8 mouse cellular contexts compared by ENCODE assay signal in genomic region chr2:170103852-170104251, GRCm38 (mm10). TPM values are rescaled to one million over a fixed set of nuclear protein-coding genes. Genes with fewer than 3 reads are reported as not detected.
DNase-seq lines count a peak whose midpoint lies in the region; ATAC-seq lines count a peak whose summit lies in the region.

No protein-coding gene starts in this region.

- H3K4me3 ChIP-seq in hindbrain, embryonic 14.5 days (replicated peaks; ENCODE audit: low read length): no peak overlapping the region
- H3K4me3 ChIP-seq in hindbrain, embryonic 13.5 days: no peak overlapping the region

- no peaks in the 10 kb centered on the region for H3K27me3 ChIP-seq in hindbrain, embryonic 14.5 days (ENCODE audit: control insufficient read depth, insufficient read depth, low read length)
- H3K27me3 ChIP-seq in hindbrain, embryonic 13.5 days: no peaks in the 10 kb centered on the region

- peak; percentile 69 for DNase-seq in hindbrain, embryonic 14.5 days (ENCODE audit: low spot score)
- peak; percentile 55 for DNase-seq in adipocyte (ENCODE audit: low spot score)
- DNase-seq in left cerebral cortex, postnatal 10 days (ENCODE audit: extremely low spot score in 1 of 2, low spot score in 2 of 2): peak; percentile 37 to 72
- DNase-seq in naive thymus-derived CD4-positive, alpha-beta T cell, adult 2 months (ENCODE audit: low read depth): peak; percentile 83
- no peak for DNase-seq in yolk sac, embryonic 10.5 days (ENCODE audit: low spot score)

- no peak overlapping the region for H3K27ac ChIP-seq in hindbrain, embryonic 14.5 days
- no peak overlapping the region for H3K27ac ChIP-seq in hindbrain, embryonic 13.5 days

- no peak for ATAC-seq in hindbrain, embryonic 14.5 days (ENCODE audit: low FRiP score)
- ATAC-seq in hindbrain, embryonic 13.5 days (ENCODE audit: low FRiP score): no peak
- ATAC-seq in CD4-positive, CD25-positive, alpha-beta regulatory T cell, adult 4 months: peak; percentile 69
- peak; percentile 69 for ATAC-seq in erythroblast, adult 5-6 weeks (replicated peaks; ENCODE audit: low FRiP score, poor library complexity, severe bottlenecking)

- no peaks in the 10 kb centered on the region; the same call in none of the 2 replicates for H3K36me3 ChIP-seq in hindbrain, embryonic 14.5 days (replicated peaks; ENCODE audit: control insufficient read depth, insufficient read depth)
- no peaks in the 10 kb centered on the region; the same call in 1 of the 2 replicates for H3K36me3 ChIP-seq in hindbrain, embryonic 13.5 days

- no peak overlapping the region for H3K9ac ChIP-seq in hindbrain, embryonic 14.5 days
- no peak overlapping the region for H3K9ac ChIP-seq in hindbrain, embryonic 13.5 days

- H3K4me1 ChIP-seq in hindbrain, embryonic 14.5 days (replicated peaks; ENCODE audit: control insufficient read depth, insufficient read depth, low read length): no peaks in the 10 kb centered on the region
- H3K4me1 ChIP-seq in hindbrain, embryonic 13.5 days (replicated peaks): 0 out of 2 replicates have a peak, but pooled peaks cover 4% of the 10 kb centered on the region

- intact Hi-C loops in left cerebral cortex, postnatal 10 days (cut with DNase I): loop anchor here (5.0 kb wide), 1 partner anchor 1042 kb away; no protein-coding TSS in a partner anchor

- 52% methylated on average over 9 of the region's 9 CpGs for WGBS in hindbrain, embryonic 14.5 days
- 53% methylated on average over 9 of the region's 9 CpGs for WGBS in hindbrain, embryonic 13.5 days

- H3K4me2 ChIP-seq in hindbrain, embryonic 14.5 days (replicated peaks): no peak overlapping the region
- no peak overlapping the region for H3K4me2 ChIP-seq in hindbrain, embryonic 13.5 days

- no peaks in the 10 kb centered on the region for H3K9me3 ChIP-seq in hindbrain, embryonic 14.5 days (ENCODE audit: control insufficient read depth, low read length)
- H3K9me3 ChIP-seq in hindbrain, embryonic 13.5 days: no peaks in the 10 kb centered on the region

RNA-seq across cellular contexts. Expression of gene Zfp217, which starts 44.1 kb away (rescaled TPM):
- 0.98 and 1.5 TPM in 2 replicates for polyA plus RNA-seq in hindbrain, embryonic 14.5 days (2014; fragmentation: Nextera tagmentation; extraction: Ambion mirVana)
- 1.9 and 2.3 TPM in 2 replicates for polyA plus RNA-seq in hindbrain, embryonic 13.5 days (2015; fragmentation: Nextera tagmentation; extraction: Ambion mirVana)
- 10 to 100 TPM in 1 of 2 experiments, 1 to 10 TPM in 1; 8.1 to 10.4 TPM for polyA plus RNA-seq in CD4-positive, CD25-positive, alpha-beta regulatory T cell, adult 4 months (2017; shearing (Covaris generic))
- total RNA-seq in erythroblast, adult 5-6 weeks (2015; ENCODE audit: low replicate concordance): 75.7 and 92.6 TPM in 2 replicates
- total RNA-seq in erythroblast, adult 5-6 weeks (2017; ENCODE audit: low replicate concordance): 169 and 180 TPM in 2 replicates
- 1 to 10 TPM; 4.1 TPM for total RNA-seq in left cerebral cortex, postnatal 10 days (2021)

Comparison
In these comparisons a context has a peak if more than half of its experiments do, and no peak if none do; other contexts are left out.
1. ATAC-seq: peak in CD4-positive, CD25-positive, alpha-beta regulatory T cell, adult 4 months (single experiment) and erythroblast, adult 5-6 weeks (single experiment); none in hindbrain, embryonic 14.5 days (single experiment) and hindbrain, embryonic 13.5 days (single experiment).